Mouse (Mus musculus): ENCODE measurements around the gene Ssh2. TPM values are rescaled to one million over a fixed set of nuclear protein-coding genes. Genes with fewer than 3 reads are reported as not detected.
"Not testable (repeated sequence)": the region's sequence is repeated elsewhere in the genome, so short reads cannot be mapped to it uniquely, and the experiment has no call there.

The Ssh2 gene
- polyA plus RNA-seq, 1 experiment, result 28.5 TPM

DNA sequence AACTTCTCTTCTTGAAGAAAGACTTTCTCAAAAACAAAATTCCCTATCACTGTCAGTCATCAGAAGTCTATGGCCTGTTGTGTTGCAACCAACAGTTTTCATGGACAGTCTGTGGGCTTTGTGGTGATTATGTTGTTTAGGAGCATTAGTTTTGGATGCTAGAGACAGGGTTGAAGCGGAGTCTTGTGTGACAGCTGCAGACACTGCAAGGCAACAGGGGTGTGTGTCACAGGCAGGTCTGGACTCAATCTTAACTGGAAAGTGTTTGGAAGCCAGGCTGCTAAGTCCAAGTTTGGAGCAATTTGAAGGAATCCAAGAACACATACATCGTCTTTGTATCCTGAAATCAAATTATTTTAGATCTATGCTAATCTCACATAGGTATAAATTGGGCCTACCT, 162.5 kb downstream of the Ssh2 start:
- DNase-seq (ENCODE audit: low read depth), result no peak
- TF ChIP-seq CTCF (IDR thresholded peaks at IDR 0.05; ENCODE audit: borderline replicate concordance, extremely low read depth, insufficient read depth, insufficient read length), result no peak
- no peak for TF ChIP-seq POLR2A (IDR thresholded peaks at IDR 0.05; ENCODE audit: borderline replicate concordance, extremely low read depth, insufficient read depth, insufficient read length, poor library complexity, severe bottlenecking)

DNA sequence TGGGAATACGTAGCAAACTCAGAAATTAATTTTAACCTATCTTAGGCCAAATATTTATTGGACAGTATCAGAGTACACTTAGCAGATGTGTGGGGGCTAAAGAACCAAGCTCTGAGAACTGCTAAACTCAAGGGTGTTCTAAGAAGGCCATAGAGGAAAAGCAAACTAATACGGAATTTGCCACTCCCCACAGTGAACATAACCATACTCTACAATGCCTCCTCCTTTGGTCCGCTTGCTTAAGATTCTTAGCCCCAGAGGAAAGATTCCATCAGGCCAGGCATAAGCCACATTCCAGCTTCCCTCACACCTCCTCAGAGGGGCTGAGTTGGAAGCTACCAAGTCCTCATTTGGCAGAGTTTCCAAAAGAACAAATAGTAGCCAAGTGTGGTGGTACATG, 165.1 kb downstream of the Ssh2 start:
- no peak for DNase-seq (ENCODE audit: low read depth)
- TF ChIP-seq CTCF (IDR thresholded peaks at IDR 0.05; ENCODE audit: borderline replicate concordance, extremely low read depth, insufficient read depth, insufficient read length) (no peak), POLR2A (IDR thresholded peaks at IDR 0.05; ENCODE audit: borderline replicate concordance, extremely low read depth, insufficient read depth, insufficient read length, poor library complexity, severe bottlenecking) (no peak)

DNA sequence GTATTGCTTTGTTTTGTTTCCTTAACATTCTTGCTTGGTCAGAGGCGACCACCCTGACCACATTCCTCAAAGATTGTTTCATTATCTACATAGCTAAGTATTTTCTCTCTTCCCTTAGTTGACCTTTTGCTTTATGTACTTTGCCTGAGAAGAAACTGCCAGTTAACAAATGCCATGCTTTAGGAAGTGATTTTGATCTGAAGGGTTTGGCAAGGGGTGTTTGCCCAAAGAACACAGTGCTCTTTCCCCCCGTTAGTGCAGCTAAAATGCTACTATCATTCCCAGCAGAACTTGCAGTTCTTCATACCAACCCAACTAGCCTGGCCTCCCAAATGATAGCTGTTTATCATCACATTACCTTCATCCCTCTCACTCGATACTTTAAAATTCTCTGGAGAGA, 168.1 kb downstream of the Ssh2 start:
- DNase-seq (ENCODE audit: low read depth), result no peak
- no peak for TF ChIP-seq CTCF (IDR thresholded peaks at IDR 0.05; ENCODE audit: borderline replicate concordance, extremely low read depth, insufficient read depth, insufficient read length)
- TF ChIP-seq POLR2A (IDR thresholded peaks at IDR 0.05; ENCODE audit: borderline replicate concordance, extremely low read depth, insufficient read depth, insufficient read length, poor library complexity, severe bottlenecking), result no peak

DNA sequence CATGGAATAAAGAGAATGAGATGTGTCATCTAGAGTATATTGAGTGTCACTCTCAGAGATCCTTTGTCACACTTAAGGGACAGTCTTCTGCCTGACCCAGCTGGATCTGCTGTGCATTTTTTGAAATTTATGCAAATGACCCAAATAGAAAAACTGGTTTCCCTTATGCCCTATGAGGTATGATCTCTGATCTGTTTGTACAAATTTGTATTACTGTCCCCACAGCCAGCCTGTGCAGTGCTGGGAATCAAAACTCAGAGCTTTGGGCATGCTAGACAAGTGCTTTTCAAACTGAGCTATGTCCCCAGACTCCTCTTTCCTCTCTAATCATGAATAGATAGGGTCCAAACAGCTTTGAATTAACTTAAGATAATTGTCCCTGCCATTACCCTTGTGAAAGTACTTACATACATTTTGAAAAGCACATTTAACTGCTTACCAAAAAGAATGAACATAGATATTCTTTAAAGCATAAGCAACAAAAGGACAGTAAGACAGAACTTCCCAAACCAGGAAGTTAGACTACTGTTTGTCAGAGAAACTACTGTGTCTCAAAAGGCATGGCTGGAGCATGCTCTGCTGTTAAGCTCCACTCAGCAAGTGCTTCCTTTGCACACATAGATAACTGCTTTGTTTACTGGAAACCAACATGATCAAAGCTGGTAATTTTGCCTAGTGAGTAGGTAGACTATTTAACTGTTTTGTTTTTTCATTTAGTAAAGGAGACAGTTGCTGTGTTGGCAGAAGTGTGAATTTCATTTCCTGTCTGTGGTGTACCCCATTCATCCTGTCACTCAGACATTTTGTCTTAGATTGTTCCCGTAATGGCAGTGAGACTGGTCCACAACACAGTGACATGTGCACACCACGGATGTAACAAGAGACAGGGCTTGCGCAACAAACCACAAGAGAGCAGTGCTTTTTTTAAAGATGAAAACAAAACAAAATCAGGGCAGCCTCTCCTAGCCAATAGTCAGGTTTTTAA, 169.9 kb downstream of the Ssh2 start:
- no peak for TF ChIP-seq POLR2A (IDR thresholded peaks at IDR 0.05; ENCODE audit: borderline replicate concordance, extremely low read depth, insufficient read depth, insufficient read length, poor library complexity, severe bottlenecking)
- no peak for TF ChIP-seq CTCF (IDR thresholded peaks at IDR 0.05; ENCODE audit: borderline replicate concordance, extremely low read depth, insufficient read depth, insufficient read length)
- DNase-seq (ENCODE audit: low read depth), result peak; percentile 23

DNA sequence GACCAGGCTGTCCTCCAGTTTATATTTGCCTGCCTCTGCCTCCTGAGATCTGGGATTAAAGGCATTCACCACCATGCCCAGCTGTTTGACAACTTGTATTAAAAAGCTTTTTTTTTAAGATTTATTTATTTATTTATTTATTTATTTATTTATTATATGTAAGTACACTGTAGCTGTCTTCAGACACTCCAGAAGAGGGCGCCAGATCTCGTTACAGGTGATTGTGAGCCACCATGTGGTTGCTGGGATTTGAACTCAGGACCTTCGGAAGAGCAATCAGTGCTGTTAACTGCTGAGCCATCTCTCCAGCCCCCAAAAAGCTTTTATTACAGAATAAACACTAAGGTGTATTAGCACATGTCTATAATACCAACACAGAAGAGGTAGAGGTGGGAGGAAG, 172.1 kb downstream of the Ssh2 start:
- not testable (repeated sequence) for DNase-seq (ENCODE audit: low read depth)

DNA sequence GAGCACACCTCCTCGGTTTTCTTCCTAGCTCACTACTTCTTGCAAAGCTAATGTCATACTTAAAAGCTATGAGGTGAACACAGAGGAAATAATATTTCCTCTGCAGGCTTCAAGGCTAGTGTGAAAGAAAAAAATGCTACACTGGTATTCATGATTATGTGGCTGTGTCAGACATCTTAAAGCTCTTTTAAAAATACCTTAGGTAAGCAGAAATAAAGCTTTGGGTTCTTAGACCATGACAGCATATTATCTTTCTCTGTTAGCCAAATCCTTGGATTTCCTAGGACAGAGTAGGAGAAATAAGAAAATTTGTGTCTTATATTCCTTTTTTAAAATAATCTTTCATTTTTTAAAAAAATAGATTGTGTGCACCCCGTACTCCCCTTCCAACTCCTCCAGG, 179.5 kb downstream of the Ssh2 start:
- TF ChIP-seq POLR2A (IDR thresholded peaks at IDR 0.05; ENCODE audit: borderline replicate concordance, extremely low read depth, insufficient read depth, insufficient read length, poor library complexity, severe bottlenecking) (no peak), CTCF (IDR thresholded peaks at IDR 0.05; ENCODE audit: borderline replicate concordance, extremely low read depth, insufficient read depth, insufficient read length) (no peak)
- no peak for DNase-seq (ENCODE audit: low read depth)

DNA sequence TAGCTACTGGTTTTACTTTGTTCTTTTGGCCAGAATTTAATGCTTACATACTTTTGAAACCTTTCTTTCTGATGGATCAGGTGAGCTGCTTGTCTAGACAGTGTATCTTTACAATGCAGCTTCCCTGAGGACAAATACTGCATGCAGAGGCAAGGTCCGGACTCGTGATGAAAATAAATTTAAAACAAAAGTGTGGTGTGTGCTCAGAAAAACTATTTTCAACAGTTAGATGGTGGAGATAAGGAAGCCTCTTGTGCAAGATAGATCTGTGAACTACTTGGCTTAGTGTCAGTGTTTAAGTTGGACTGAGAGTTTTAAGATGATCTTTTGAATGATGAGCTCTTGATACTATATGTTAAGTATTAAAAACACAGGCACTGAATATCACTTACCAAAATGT, 186.4 kb downstream of the Ssh2 start:
- TF ChIP-seq CTCF (IDR thresholded peaks at IDR 0.05; ENCODE audit: borderline replicate concordance, extremely low read depth, insufficient read depth, insufficient read length), result no peak
- TF ChIP-seq POLR2A (IDR thresholded peaks at IDR 0.05; ENCODE audit: borderline replicate concordance, extremely low read depth, insufficient read depth, insufficient read length, poor library complexity, severe bottlenecking), result no peak
- no peak for DNase-seq (ENCODE audit: low read depth)

DNA sequence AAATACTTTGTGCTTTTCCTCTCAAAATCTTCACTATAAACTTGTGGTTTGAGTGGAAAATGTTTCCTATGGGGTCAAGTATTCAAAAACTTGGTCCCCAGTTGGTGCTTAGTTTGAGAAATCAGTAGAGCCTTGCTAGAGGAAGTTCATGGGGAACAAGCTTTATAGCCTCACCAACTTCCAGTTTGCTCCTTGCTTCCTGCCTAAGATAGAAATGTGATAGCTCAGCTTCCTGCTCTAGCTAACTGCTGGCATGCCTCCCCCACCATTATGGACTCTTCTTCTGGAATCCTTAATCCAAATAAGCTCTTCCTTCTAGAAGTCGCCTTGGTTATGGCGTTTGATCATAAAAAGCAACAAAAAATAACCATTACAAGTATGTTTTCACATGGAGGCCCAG, 190.2 kb downstream of the Ssh2 start:
- TF ChIP-seq CTCF (IDR thresholded peaks at IDR 0.05; ENCODE audit: borderline replicate concordance, extremely low read depth, insufficient read depth, insufficient read length) (no peak), POLR2A (IDR thresholded peaks at IDR 0.05; ENCODE audit: borderline replicate concordance, extremely low read depth, insufficient read depth, insufficient read length, poor library complexity, severe bottlenecking) (no peak)

DNA sequence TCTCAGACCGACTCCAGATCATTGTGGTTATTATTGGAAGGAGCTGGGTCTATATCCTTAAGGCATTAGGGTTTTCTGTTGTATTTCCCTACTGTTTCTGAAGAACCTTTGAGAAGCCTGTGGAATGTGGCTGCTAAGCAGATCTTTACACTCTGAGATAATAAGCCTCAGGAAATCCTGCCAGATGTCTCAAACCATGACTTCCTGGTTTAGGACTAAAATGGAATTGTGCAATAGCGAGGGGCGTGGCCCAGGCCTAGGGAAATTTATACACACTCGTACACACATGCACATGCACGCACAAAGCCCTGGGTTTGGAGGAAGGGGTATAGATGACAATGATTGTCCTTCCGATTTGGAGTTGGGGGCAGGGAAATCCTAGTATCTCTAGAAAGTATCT, 193.8 kb downstream of the Ssh2 start:
- DNase-seq (ENCODE audit: low read depth), result no peak
- TF ChIP-seq CTCF (IDR thresholded peaks at IDR 0.05; ENCODE audit: borderline replicate concordance, extremely low read depth, insufficient read depth, insufficient read length) (no peak), POLR2A (IDR thresholded peaks at IDR 0.05; ENCODE audit: borderline replicate concordance, extremely low read depth, insufficient read depth, insufficient read length, poor library complexity, severe bottlenecking) (no peak)

More for the DNA sequence above, 190.2 kb downstream of the Ssh2 start:
- DNase-seq (ENCODE audit: low read depth), result no peak

DNA sequence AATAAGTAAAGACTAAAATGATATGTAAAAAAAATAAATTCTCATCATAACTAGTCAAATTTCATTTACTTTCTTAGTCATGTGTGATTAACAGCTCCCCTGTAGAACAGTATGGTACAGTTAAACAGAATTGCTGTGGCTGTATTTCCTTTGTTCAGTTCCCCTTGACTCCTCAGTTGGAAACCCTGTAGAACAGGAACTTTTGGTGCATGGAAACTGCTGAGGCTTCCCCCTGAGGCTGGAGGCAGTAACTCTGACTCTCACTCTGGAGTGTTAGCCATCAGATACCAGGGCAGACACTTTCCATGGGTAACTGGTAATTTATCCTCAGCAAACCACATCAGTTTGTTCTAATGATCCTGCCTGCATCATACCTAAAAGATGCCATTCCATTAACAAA, 195.2 kb downstream of the Ssh2 start:
- TF ChIP-seq POLR2A (IDR thresholded peaks at IDR 0.05; ENCODE audit: borderline replicate concordance, extremely low read depth, insufficient read depth, insufficient read length, poor library complexity, severe bottlenecking) (no peak), CTCF (IDR thresholded peaks at IDR 0.05; ENCODE audit: borderline replicate concordance, extremely low read depth, insufficient read depth, insufficient read length) (no peak)
- DNase-seq (ENCODE audit: low read depth), result no peak

DNA sequence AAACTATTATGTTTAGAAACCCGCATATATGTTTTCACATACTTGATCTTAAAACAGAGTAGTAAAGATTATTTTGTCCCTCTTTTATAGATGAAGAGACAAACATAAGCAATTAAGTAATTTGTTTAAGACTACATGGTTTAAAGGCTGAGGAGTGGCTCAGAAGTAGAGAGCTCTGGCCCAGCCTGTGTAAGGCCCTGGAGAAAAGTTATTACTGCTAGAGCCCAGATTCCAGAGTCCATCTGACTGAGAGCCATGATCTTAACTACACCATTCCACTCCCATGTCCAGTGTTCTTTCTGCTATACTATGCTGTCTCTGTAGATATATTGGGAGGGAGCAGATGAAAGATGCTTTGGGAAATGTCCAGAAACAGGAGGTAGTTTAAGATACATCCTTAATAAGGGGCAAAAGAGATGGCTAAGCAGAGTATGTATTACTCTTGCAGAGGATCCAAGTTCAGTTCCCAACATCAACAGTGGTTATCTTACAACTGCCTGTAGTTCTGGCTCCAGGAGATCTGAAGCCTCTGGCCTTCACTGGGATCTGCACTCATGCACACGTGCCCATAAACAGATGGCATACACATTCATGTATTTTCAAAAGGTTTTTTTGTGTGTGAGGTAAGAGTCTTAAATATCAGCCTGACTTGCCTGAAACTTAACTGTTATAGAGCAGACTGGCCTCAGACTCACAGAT, 198.2 kb downstream of the Ssh2 start:
- TF ChIP-seq CTCF (IDR thresholded peaks at IDR 0.05; ENCODE audit: borderline replicate concordance, extremely low read depth, insufficient read depth, insufficient read length), result no peak
- TF ChIP-seq POLR2A (IDR thresholded peaks at IDR 0.05; ENCODE audit: borderline replicate concordance, extremely low read depth, insufficient read depth, insufficient read length, poor library complexity, severe bottlenecking), result no peak
- no peak for DNase-seq (ENCODE audit: low read depth)

All from brain, embryonic 14.5 days (tissue).